Mouse (Mus musculus) right cerebral cortex, postnatal 4 days (tissue): Measurements from ENCODE around the gene Lag3.
A peak's percentile ranks its signal among the peaks of the same experiment; 100 is the strongest.

ENCODE experiments used
- DNase-seq: peaks from one replicate; pipeline ENCODE4 v3.0.0-alpha.2; 2022

The Lag3 gene

DNA sequence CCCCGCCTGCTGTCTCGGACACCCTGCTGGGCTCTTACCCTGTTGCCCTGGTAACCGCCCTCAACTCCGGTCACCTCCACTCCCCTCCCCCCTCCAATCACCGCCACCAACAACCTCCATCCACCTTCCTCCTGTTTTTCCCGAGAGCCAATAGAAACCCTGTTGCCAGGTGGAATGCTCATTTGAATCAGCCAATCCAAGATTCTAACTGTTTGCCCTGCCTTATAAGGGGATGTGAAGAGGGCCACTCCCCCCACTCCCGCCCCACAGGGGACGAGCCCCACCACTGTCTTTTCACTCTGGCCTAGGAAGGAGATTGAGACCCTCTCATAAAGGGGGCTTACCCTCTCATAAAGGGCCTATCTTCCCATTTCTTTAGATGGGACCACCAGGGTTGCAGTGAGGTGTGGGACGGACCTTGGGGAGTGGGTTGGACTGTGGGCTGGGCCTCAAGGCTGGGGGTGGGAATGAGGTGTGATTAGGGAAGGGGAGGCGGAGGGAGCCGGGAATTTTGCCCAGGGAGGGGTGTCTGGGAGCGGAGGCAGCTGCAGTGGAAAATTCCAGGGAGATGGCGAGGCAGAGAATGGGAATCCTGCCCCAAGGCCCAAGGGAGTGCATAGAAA, 8.3 kb upstream of the Lag3 start, which contains the start of gene Ptms:
Gene Ptms, minus strand, starts transcription at position 409 of the 623 bp plus-strand sequence.
- DNase-seq, result peak; percentile 90

- no peak for DNase-seq
These were observed 7.6 kb upstream of the Lag3 start for GRCm38 (mm10) chr6:124918890-124919627.

- no peak for DNase-seq
These were observed 6.8 kb upstream of the Lag3 start for GRCm38 (mm10) chr6:124918331-124918690.

- peak; percentile 94 for DNase-seq
These were observed 6.2 kb upstream of the Lag3 start for GRCm38 (mm10) chr6:124917518-124918330.

GRCm38 (mm10) chr6:124916695-124917517, 5.4 kb upstream of the Lag3 start:
- peak; percentile 94 for DNase-seq

GRCm38 (mm10) chr6:124915942-124916694, 4.6 kb upstream of the Lag3 start:
- DNase-seq, result no peak

DNA sequence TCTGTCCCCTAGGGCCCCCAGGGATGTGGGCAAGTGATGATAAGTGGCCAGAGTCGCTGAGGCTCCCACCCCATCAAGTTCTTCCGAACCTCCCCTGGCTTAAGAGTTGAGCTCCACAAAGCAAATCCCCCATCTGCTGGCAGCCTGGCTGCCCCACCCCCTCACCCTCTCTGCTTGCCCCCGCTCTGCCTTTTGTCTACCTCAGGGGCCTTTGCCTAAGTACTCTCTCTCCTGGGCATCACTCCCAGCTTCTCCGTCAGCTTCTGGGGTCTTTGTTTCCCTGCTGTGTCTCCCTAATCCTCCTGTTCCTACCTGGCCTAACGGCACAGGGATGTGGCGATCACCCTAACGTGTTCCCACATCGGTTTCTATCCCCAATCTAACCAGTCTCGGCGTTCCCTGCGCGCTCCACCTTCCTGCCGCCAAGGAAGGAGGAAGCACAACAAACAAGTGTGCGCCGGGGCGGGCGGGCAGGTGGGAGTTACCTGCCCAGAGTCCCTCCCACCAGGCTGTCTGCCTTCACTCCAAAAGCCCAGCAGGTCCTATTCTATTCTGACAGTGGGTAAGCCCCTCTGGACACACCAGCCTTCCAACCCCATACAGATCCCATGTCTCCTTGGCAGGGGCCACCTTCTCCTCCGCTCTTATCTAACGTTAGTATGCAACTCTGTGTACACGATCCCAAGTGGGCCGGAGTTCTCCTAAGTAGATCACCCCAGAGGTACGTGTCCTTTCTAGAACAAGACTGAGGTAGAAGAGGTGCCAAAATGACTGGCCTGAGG, 3.8 kb upstream of the Lag3 start:
- DNase-seq, result no peak

- no peak for DNase-seq
These were observed 3.0 kb upstream of the Lag3 start for GRCm38 (mm10) chr6:124914511-124914910.

DNA sequence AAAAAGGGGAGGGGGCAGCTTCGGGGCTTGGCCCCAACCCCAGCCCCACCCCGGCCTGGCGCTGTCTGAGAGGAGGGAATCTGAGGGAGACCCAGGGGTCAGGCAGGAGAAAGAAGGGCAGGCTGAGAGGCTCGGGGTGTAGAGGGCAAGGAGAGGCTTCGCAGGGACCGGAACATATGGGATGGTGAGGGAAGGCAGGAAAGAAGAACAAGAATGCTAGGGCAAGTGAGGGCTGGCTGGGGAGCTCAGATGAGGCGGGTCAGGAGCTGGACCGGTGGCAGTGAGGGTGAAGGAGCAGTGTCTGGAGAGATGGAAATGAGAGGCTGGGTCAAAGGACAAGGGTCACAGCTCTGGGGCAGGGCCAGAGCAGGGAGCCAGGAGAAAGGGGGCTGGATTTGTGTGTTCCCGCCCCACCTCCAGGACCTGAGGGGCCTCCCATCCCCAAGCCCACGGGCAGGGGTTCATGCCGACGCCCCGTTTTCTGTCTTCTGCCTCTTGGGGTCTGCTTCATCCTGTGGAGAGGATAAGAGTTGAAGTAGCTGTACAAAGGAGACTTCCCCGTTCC, 2.3 kb upstream of the Lag3 start:
- no peak for DNase-seq

DNA sequence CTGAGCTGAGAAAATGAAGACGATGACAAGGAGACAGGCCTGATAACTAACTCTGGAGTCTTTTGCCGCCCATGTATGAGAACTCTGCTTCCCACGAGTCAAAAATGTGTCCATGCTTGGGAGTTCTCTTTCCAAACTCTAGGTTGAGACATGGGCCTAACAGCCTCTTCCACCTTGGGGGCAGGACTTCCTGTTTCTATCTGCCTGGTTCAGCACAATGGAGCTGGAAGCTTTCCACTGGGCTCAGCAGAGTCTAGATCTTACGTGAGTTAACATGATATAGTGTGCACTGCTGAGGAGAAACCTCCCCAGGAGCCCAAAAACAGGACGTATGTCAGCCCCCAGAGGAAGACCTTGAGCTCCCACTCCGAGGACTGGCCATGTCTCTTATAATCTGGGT, 1.7 kb upstream of the Lag3 start:
- no peak for DNase-seq

- DNase-seq, result no peak
These were observed 1.5 kb downstream of the Lag3 start for GRCm38 (mm10) chr6:124910032-124910431.

DNA sequence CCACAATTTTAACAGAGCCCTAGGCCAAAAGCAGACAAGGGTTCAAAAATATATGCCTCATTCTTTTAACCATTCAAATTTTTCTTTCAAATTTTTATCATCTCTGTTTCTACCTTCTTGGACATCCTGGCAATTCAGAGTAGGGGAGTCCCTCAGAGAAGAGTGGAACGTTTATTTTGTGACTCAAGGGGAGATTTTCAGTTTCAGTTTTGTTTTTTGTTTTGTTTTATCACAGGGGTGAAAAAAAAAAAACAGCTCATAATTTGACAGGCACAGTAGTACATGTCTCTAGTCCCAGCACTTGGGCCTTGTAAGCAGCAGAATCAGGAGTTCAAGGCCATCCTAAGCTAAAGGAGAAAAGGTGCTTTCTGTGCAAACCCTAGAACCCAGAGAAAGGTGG, 3.7 kb downstream of the Lag3 start:
- no peak for DNase-seq

DNA sequence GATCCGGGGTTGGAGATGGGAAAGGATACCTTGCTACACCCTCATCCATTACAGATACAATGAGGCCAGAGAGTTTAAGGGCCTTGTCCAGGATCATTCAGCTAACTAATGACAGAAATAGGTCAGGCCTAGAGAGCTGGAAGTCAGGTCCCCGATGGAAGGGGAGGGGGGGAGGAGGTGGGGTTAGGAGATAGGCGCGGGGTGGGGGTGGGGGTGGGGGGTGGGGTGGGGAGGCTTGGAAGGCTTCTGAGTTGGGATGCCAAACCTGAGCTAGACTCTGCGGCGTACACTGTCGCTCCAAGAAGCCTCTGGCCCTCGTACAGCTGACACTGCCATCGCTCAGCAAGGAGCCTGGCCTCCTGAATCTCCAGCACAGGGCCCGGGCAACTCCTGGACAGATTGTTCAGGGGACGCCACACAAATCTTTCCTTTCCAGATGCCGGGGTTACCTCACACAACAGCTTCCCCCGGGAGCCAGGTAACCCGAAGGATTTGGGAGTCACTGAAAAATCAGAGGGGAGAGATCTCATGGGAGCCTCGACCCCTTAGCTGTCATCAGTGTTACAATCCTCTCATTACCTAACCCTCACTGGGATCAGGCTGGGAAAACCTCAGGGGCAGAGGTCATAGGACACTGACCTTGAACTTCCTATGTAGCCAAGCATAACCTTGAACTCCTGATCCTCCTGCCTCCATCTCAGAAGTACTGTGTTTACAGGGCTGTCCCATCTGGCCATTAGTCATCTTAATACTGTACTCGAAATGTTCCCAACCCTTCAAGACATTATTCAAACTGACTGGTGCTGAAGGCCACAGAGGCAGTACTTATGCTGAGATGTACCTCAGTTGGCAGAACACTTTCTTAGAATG, 6.3 kb downstream of the Lag3 start:
- DNase-seq, result no peak

DNA sequence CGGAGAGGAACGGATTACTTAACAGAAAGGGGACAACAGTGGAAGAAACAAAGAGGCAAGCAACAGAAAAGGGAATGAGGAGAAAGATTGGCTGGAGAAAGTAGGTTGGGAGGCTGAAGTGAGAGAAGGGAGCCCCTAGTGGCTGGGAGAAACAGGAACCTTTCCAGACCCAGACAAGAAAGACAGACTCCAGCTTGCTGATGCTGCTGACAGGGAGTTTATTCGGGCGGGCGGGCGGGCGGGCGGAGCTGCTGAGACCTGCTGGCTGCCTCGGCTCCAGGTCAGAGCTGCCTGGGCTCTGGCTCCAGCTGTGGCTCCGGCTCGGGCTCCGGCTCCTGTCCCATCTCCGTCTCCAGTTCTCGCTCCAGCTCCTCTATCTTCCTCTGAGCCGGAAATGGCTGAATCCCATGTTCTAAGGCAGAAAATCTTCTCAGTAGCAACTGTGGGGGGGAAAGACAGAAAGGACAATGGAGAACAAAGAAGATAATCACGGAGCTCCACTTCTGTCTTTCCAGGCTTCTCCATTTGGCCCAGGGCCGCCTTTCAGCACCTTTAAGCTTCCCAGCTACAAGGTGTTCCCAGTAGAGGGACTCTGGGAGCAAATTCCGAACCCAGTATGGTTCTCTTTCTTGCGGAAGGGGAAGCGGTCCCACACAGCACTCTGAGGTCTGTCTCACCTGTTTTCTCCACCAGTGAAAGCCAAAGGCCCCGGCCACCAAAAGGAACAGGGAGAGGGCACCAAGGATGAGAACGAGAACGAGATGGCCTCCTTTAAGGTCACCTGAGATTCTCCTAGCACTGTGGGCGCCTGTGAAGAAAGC, 7.1 kb downstream of the Lag3 start:
- DNase-seq, result peak; percentile 46

GRCm38 (mm10) chr6:124903580-124904151, 7.8 kb downstream of the Lag3 start:
- peak; percentile 86 for DNase-seq

GRCm38 (mm10) chr6:124901851-124902250, 9.7 kb downstream of the Lag3 start:
- DNase-seq, result no peak

GRCm38 (mm10) chr6:124900801-124901480, 10.6 kb downstream of the Lag3 start:
- no peak for DNase-seq
